Mouse (Mus musculus): ENCODE measurements around the gene Fam173b.

DNA sequence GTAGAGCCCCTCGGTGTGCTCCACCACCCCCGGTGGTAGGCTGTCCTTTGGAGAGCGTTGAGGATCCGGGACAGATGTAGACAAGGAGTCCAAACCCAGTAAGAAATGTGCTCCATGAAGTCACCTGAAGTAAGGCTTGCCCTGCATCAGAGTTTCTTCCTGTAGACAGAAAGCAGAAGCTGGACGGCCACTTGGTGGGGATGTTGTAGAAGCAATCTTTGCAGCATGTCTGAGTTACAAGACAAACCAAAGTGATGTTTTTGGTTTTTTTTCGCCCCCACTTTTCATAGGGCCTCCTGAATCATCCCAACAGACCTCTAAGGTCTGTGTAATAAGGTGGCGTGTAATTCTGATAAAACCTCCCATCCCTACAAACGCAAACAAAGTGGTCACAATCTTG, 17.9 kb downstream of the Fam173b start:
- TF ChIP-seq CTCF (IDR thresholded peaks at IDR 0.05; ENCODE audit: low read depth) (no peak), EP300 (IDR thresholded peaks at IDR 0.05; ENCODE audit: low read depth) (no peak)
